Mouse (Mus musculus): ENCODE measurements at regions not wholly inside any gene's neighbourhood (a gene's known extent, or its start where the extent isn't known, plus 50 kb on each side); places are given as distances from the start of the nearest gene placed in this dataset.

GRCm38 (mm10) chr19:45304538-45304937 is 59.0 kb upstream of the Btrc start:
- TF ChIP-seq CTCF (IDR thresholded peaks at IDR 0.05; ENCODE audit: insufficient read depth, low read length) = no peak
- TF ChIP-seq POLR2A (IDR thresholded peaks at IDR 0.05; ENCODE audit: borderline replicate concordance, extremely low read depth, low read depth, low read length) = no peak
